Mouse (Mus musculus): Measurements from ENCODE around the gene C530008M17Rik. TPM values are rescaled to one million over a fixed set of nuclear protein-coding genes. Genes with fewer than 3 reads are reported as not detected.

C530008M17Rik gene
- total and polyA plus RNA-seq, 3 experiments: 0.04 to 0.44 TPM; not detected in 1

- Histone ChIP-seq H3K36me3 (replicated peaks in 1 of 2; ENCODE audit: control insufficient read depth in 1 of 2, insufficient read depth in 1 of 2, low read length in 1 of 2) (peaks cover 58 to 87% of the 10 kb centered on the region in 2 experiments), H3K79me2 (replicated peaks; ENCODE audit: control insufficient read depth, extremely low read depth, insufficient read depth, poor library complexity, severe bottlenecking) (no peaks in the 10 kb centered on the region)
Measured at GRCm38 (mm10) chr5:76616196-76616747, 40.0 kb upstream of the C530008M17Rik start.

GRCm38 (mm10) chr5:76618750-76619149 is 37.6 kb upstream of the C530008M17Rik start:
- no peak overlapping the region for H3K4me3 ChIP-seq (replicated peaks in 1 of 3; ENCODE audit: low read depth in 2 of 3, low read length in 2 of 3, poor library complexity in 1 of 3)
- H3K27ac ChIP-seq (ENCODE audit: insufficient read depth, low read depth): no peak overlapping the region
- no peak overlapping the region for H3K9ac ChIP-seq (ENCODE audit: insufficient read depth, low read depth)
- H3K27me3 ChIP-seq (replicated peaks): no peaks in the 10 kb centered on the region
- dilution Hi-C loops (cut with MboI; ENCODE audit: extremely low pct_ligation_motif_present, extremely low pct_unique_long_range_greater_than_20kb, low sequenced_read_pairs): no loop called here
- H3K4me1 ChIP-seq (ENCODE audit: control insufficient read depth in 1 of 2, insufficient read depth in 2 of 2): no peaks in the 10 kb centered on the region
- no peak for TF ChIP-seq E2F4 (IDR thresholded peaks at IDR 0.05; ENCODE audit: insufficient replicate concordance, low read depth, low read length)
- TF ChIP-seq CHD1 (IDR thresholded peaks at IDR 0.05; ENCODE audit: low read depth, low read length): no peak
- no peak for TF ChIP-seq MAX (IDR thresholded peaks at IDR 0.05; ENCODE audit: low read length)
- TF ChIP-seq RAD21 (IDR thresholded peaks at IDR 0.05; ENCODE audit: low read depth, low read length): no peak
- no peak for TF ChIP-seq MEF2A (IDR thresholded peaks at IDR 0.05; ENCODE audit: borderline replicate concordance, low read depth, low read length)
- no peak for TF ChIP-seq ZNF384 (IDR thresholded peaks at IDR 0.05; ENCODE audit: low read depth, low read length)
- no peak for TF ChIP-seq HCFC1 (IDR thresholded peaks at IDR 0.05; ENCODE audit: low read depth, low read length)
- TF ChIP-seq TBP (conservative IDR thresholded peaks at IDR 0.05; ENCODE audit: low read depth, low read length): no peak
- no peak for TF ChIP-seq NELFE (IDR thresholded peaks at IDR 0.05; ENCODE audit: low read depth, low read length)
- no peak for TF ChIP-seq ZMIZ1 (IDR thresholded peaks at IDR 0.05; ENCODE audit: low read depth, low read length)
- TF ChIP-seq KAT2A (IDR thresholded peaks at IDR 0.05; ENCODE audit: insufficient replicate concordance, low read length): no peak
- TF ChIP-seq JUND (conservative IDR thresholded peaks at IDR 0.05; ENCODE audit: low read depth, low read length): no peak
- TF ChIP-seq MAZ (IDR thresholded peaks at IDR 0.05; ENCODE audit: low read depth, low read length): no peak
- no peak for TF ChIP-seq POLR2A (IDR thresholded peaks at IDR 0.05; ENCODE audit: low read depth, low read length)
- no peak for TF ChIP-seq SMC3 (IDR thresholded peaks at IDR 0.05; ENCODE audit: low read depth, low read length)
- TF ChIP-seq RCOR1 (conservative IDR thresholded peaks at IDR 0.05; ENCODE audit: low read depth, low read length): no peak
- no peak for TF ChIP-seq POLR2AphosphoS2 (IDR thresholded peaks at IDR 0.05; ENCODE audit: low read depth, low read length)
- TF ChIP-seq MXI1 (IDR thresholded peaks at IDR 0.05; ENCODE audit: low read depth, low read length): no peak
- no peak for TF ChIP-seq TCF12 (IDR thresholded peaks at IDR 0.05; ENCODE audit: low read depth, low read length)
- no peak for DNase-seq (ENCODE audit: extremely low read depth)
- no peak overlapping the region for H3K4me2 ChIP-seq (ENCODE audit: insufficient read depth, low read depth, poor library complexity, severe bottlenecking)
- no peaks in the 10 kb centered on the region for H3K9me3 ChIP-seq (replicated peaks; ENCODE audit: low read length)
- in situ Hi-C loops (cut with MboI; ENCODE audit: low pct_ligation_motif_present, low pct_unique_long_range_greater_than_20kb, low sequenced_read_pairs): no loop called here
- H3K36me3 ChIP-seq (replicated peaks in 1 of 2; ENCODE audit: control insufficient read depth in 1 of 2, insufficient read depth in 1 of 2, low read length in 1 of 2): peaks cover 53 to 85% of the 10 kb centered on the region in 2 experiments
- no peaks in the 10 kb centered on the region for H3K79me2 ChIP-seq (replicated peaks; ENCODE audit: control insufficient read depth, extremely low read depth, insufficient read depth, poor library complexity, severe bottlenecking)

More at GRCm38 (mm10) chr5:76616196-76616747, 40.0 kb upstream of the C530008M17Rik start:
- Histone ChIP-seq H3K9me3 (replicated peaks; ENCODE audit: low read length) (no peaks in the 10 kb centered on the region), H3K4me2 (ENCODE audit: insufficient read depth, low read depth, poor library complexity, severe bottlenecking) (no peak overlapping the region), H3K9ac (ENCODE audit: insufficient read depth, low read depth) (no peak overlapping the region), H3K27ac (ENCODE audit: insufficient read depth, low read depth) (no peak overlapping the region), H3K4me3 (replicated peaks in 1 of 3; ENCODE audit: low read depth in 2 of 3, low read length in 2 of 3, poor library complexity in 1 of 3) (no peak overlapping the region), H3K4me1 (ENCODE audit: control insufficient read depth in 1 of 2, insufficient read depth in 2 of 2) (no peaks in the 10 kb centered on the region), H3K27me3 (replicated peaks) (no peaks in the 10 kb centered on the region)
- TF ChIP-seq USF2 (conservative IDR thresholded peaks at IDR 0.05; ENCODE audit: low read depth, low read length) (no peak), ZNF384 (IDR thresholded peaks at IDR 0.05; ENCODE audit: low read depth, low read length) (no peak)
- in situ Hi-C loops (cut with MboI; ENCODE audit: low pct_ligation_motif_present, low pct_unique_long_range_greater_than_20kb, low sequenced_read_pairs) (no loop called here), dilution Hi-C loops (cut with MboI; ENCODE audit: extremely low pct_ligation_motif_present, extremely low pct_unique_long_range_greater_than_20kb, low sequenced_read_pairs) (no loop called here)
- DNase-seq (ENCODE audit: extremely low read depth): no peak

All from CH12.LX (cell line).